Mouse (Mus musculus) liver, adult 2 months (tissue): ENCODE data around the gene Slc25a25. TPM values are rescaled to one million over a fixed set of nuclear protein-coding genes. Genes with fewer than 3 reads are reported as not detected.

ENCODE experiments used
- DNase-seq: peaks from one replicate; pipeline ENCODE4 v3.0.0-alpha.2; 2011; ENCODE audit warnings: low read depth, low spot score; ENCODE audit errors: extremely low read depth
- H3K27ac ChIP-seq: fragments of 200-500 bp; replicated peaks from 2 replicates; pipeline ENCODE4 v1.5.1; 2012; ENCODE audit warnings: low read depth, mild to moderate bottlenecking, control low read depth, inconsistent platforms, low read length; ENCODE audit not compliant: insufficient read depth
- H3K27me3 ChIP-seq: fragments of 200-500 bp; 2 replicates; pipeline ENCODE4 v1.6.1; 2012; ENCODE audit warnings: mild to moderate bottlenecking, moderate library complexity, low read length, inconsistent platforms; ENCODE audit not compliant: control insufficient read depth, insufficient read depth
- H3K36me3 ChIP-seq: fragments of 200-500 bp; 2 replicates; pipeline ENCODE4 v1.6.1; 2012; ENCODE audit warnings: low read length, inconsistent platforms; ENCODE audit not compliant: control insufficient read depth, insufficient read depth
- H3K4me1 ChIP-seq: fragments of 200-500 bp; 2 replicates; pipeline ENCODE4 v1.6.1; 2011; ENCODE audit warnings: low read length; ENCODE audit not compliant: control insufficient read depth, insufficient read depth
- H3K4me3 ChIP-seq: fragments of 200-500 bp; 2 replicates; pipeline ENCODE4 v1.5.1; 2011; ENCODE audit warnings: low read depth, mild to moderate bottlenecking, control low read depth, low read length, moderate library complexity; ENCODE audit not compliant: insufficient read depth
- H3K79me2 ChIP-seq: fragments of 200-500 bp; 2 replicates; pipeline ENCODE4 v1.6.1; 2012; ENCODE audit warnings: inconsistent platforms, mild to moderate bottlenecking, low read length, moderate library complexity; ENCODE audit not compliant: control insufficient read depth, insufficient read depth
- H3K9ac ChIP-seq: fragments of 200-500 bp; 2 replicates; pipeline ENCODE4 v1.6.1; 2012; ENCODE audit warnings: low read depth, mild to moderate bottlenecking, control low read depth, inconsistent platforms, low read length
- CTCF ChIP-seq: fragments of 200-500 bp; IDR thresholded peaks from 2 replicates; pipeline ENCODE4 v1.5.1; 2011; ENCODE audit warnings: low read depth, low read length, control low read depth
- POLR2A ChIP-seq: fragments of 200-500 bp; IDR thresholded peaks from 2 replicates; pipeline ENCODE4 v1.6.1; 2011; ENCODE audit warnings: low read length, control low read depth; ENCODE audit not compliant: insufficient read depth; ENCODE audit errors: extremely low read depth
- WGBS: fragments of 180-500 bp; shearing (Covaris S2); methylation state at CpG from one replicate; pipeline ENCODE4 v1.1.7; 2018; 5-methylcytosine and 5-hydroxymethylcytosine counted together
- polyA plus RNA-seq: library from polyadenylated mRNA; depleted of rRNA; stranded (reverse); fragments of >200 nt; gene quantifications from 2 replicates; pipeline ENCODE4 v1.2.3, GENCODE M21; 2012
- total RNA-seq: library from RNA; depleted of rRNA; stranded (reverse); fragments of >200 nt; gene quantifications from 2 replicates; pipeline ENCODE4 v1.2.3, GENCODE M21; 2014

Slc25a25 gene
- total and polyA plus RNA-seq, 2 experiments, result 41.9 to 57.9 TPM

DNA sequence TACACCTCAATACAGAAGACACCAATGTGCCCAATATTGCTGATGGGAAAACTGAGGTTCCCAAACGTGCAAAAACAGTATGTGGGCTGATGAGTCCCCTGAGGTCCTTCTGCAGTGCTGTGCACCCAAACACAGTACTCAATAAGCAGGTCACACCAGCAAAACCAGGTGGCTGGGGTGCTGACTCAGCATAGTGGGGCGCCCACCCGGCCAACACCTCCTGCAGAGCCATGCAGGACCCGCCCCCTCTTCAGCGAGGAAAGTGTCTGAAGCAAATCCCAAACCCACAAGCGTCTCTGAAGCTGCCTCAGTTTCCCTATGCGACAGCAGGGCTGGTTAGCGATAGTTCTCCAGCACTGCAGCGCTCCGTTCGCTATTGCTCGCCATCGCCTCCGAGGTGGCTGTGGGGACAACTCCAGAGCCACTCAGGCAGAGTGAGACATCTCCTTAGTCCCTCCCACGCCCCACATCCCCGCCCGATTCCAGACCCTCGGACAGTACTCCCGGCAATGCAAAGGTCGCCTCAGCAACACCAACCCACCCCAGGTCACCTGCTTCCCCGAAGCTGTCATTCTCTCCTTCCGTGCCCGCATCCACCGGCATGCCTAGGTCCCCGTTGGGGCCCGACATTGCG is 70.0 kb downstream of the Slc25a25 start:
- peaks cover 2% of the 10 kb centered on the region; the same call in 1 of the 2 replicates for H3K4me1 ChIP-seq
- no peaks in the 10 kb centered on the region for H3K36me3 ChIP-seq
- no peaks in the 10 kb centered on the region for H3K79me2 ChIP-seq
- H3K4me3 ChIP-seq, result peak overlapping the region; percentile 83
- TF ChIP-seq CTCF (no peak), POLR2A (no peak)
- WGBS, result 2% methylated on average over 27 of the region's 27 CpGs
- no peak for DNase-seq
- peak overlapping the region; percentile 82 for H3K9ac ChIP-seq
- no peak overlapping the region for H3K27ac ChIP-seq
- no peaks in the 10 kb centered on the region for H3K27me3 ChIP-seq

- H3K27me3 ChIP-seq, result no peaks in the 10 kb centered on the region
- H3K4me3 ChIP-seq, result no peak overlapping the region
- no peak overlapping the region for H3K27ac ChIP-seq
- WGBS, result 82% methylated on average over 7 of the region's 7 CpGs
- H3K79me2 ChIP-seq, result no peaks in the 10 kb centered on the region
- H3K4me1 ChIP-seq, result peaks cover 2% of the 10 kb centered on the region; the same call in 1 of the 2 replicates
- TF ChIP-seq CTCF (no peak), POLR2A (no peak)
- no peaks in the 10 kb centered on the region for H3K36me3 ChIP-seq
- no peak for DNase-seq
- H3K9ac ChIP-seq, result no peak overlapping the region
These were observed 71.2 kb downstream of the Slc25a25 start for GRCm38 (mm10) chr2:32380001-32380500.

- H3K79me2 ChIP-seq, result no peaks in the 10 kb centered on the region
- no peak overlapping the region for H3K4me3 ChIP-seq
- H3K27me3 ChIP-seq, result no peaks in the 10 kb centered on the region
- no peak overlapping the region for H3K9ac ChIP-seq
- TF ChIP-seq POLR2A, result no peak
- no peak for TF ChIP-seq CTCF
- 97% methylated on average over 10 of the region's 10 CpGs for WGBS
- no peaks in the 10 kb centered on the region; the same call in 1 of the 2 replicates for H3K36me3 ChIP-seq
- no peak for DNase-seq
- no peak overlapping the region for H3K27ac ChIP-seq
- peaks cover 2% of the 10 kb centered on the region; the same call in 1 of the 2 replicates for H3K4me1 ChIP-seq
These were observed 74.3 kb downstream of the Slc25a25 start for GRCm38 (mm10) chr2:32376963-32377362.

- H3K9ac ChIP-seq, result no peak overlapping the region
- H3K79me2 ChIP-seq, result no peaks in the 10 kb centered on the region
- H3K27me3 ChIP-seq, result no peaks in the 10 kb centered on the region
- H3K4me1 ChIP-seq, result no peaks in the 10 kb centered on the region
- no peak overlapping the region for H3K4me3 ChIP-seq
- H3K27ac ChIP-seq, result no peak overlapping the region
- no peaks in the 10 kb centered on the region; the same call in 1 of the 2 replicates for H3K36me3 ChIP-seq
- WGBS, result 95% methylated on average over 13 of the region's 13 CpGs
- no peak for DNase-seq
- TF ChIP-seq POLR2A (no peak), CTCF (no peak)
These were observed 75.8 kb downstream of the Slc25a25 start for GRCm38 (mm10) chr2:32375317-32375940.

DNA sequence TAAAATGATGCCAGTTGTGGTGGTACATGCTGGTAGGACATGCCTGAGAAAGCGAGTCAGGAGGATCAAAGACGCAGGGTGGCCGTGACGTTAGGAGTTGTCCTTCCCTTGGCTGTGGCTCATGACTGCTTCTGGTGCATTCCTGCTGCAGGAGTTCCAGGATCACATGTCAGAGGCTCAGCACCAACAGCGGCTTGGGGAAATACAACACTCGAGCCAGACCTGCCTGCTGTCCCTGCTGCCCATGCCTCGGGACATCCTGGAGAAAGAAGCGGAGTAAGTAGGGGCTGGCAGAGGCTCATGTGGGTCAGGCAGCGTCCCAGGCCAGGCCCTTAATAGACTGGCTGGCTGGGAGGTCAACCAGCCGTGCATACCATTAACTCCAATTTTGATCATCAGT is 77.1 kb downstream of the Slc25a25 start:
- Histone ChIP-seq H3K79me2 (no peaks in the 10 kb centered on the region), H3K27ac (no peak overlapping the region), H3K4me3 (no peak overlapping the region), H3K4me1 (no peaks in the 10 kb centered on the region), H3K36me3 (no peaks in the 10 kb centered on the region; the same call in 1 of the 2 replicates), H3K27me3 (no peaks in the 10 kb centered on the region), H3K9ac (no peak overlapping the region)
- WGBS, result 95% methylated on average over 10 of the region's 10 CpGs
- no peak for TF ChIP-seq POLR2A
- TF ChIP-seq CTCF, result no peak
- no peak for DNase-seq
